Mouse (Mus musculus) forebrain, embryonic 14.5 days (tissue): ENCODE measurements around the gene Satb2. TPM values are rescaled to one million over a fixed set of nuclear protein-coding genes. Genes with fewer than 3 reads are reported as not detected.

Experiments used
- ATAC-seq: fragments of 200-750 bp; cut with Nextera tagmentation; 2 replicates; pipeline ENCODE4 v1.8.0; 2017; ENCODE audit warnings: mild to moderate bottlenecking, moderate library complexity
- DNase-seq: peaks from one replicate; pipeline ENCODE4 v3.0.0-alpha.2; 2015; ENCODE audit warnings: low spot score
- H3K27ac ChIP-seq: fragments of 300-500 bp; sonication (generic); 2 replicates; pipeline ENCODE4 v1.5.1; 2014; ENCODE audit warnings: low read depth, mild to moderate bottlenecking, control low read depth, low read length, moderate library complexity
- H3K27me3 ChIP-seq: fragments of 300-500 bp; sonication (generic); replicated peaks from 2 replicates; pipeline ENCODE4 v1.6.1; 2014; ENCODE audit warnings: low read length, control low read depth, mixed read lengths; ENCODE audit not compliant: control insufficient read depth, insufficient read depth
- H3K36me3 ChIP-seq: fragments of 300-500 bp; sonication (generic); 2 replicates; pipeline ENCODE4 v1.6.1; 2014; ENCODE audit warnings: low read length, control low read depth; ENCODE audit not compliant: control insufficient read depth, insufficient read depth
- H3K4me1 ChIP-seq: fragments of 300-500 bp; sonication (generic); 2 replicates; pipeline ENCODE4 v1.6.1; 2014; ENCODE audit warnings: antibody characterized with exemption, low read length, control low read depth; ENCODE audit not compliant: control insufficient read depth, insufficient read depth
- H3K4me2 ChIP-seq: fragments of 300-500 bp; sonication (generic); 2 replicates; pipeline ENCODE4 v1.6.1; 2014; ENCODE audit warnings: mild to moderate bottlenecking, control low read depth, low read length
- H3K4me3 ChIP-seq: fragments of 300-500 bp; sonication (generic); 2 replicates; pipeline ENCODE4 v1.5.1; 2014; ENCODE audit warnings: low read depth, low read length, control low read depth
- H3K9ac ChIP-seq: fragments of 300-500 bp; sonication (generic); 2 replicates; pipeline ENCODE4 v1.6.1; 2014; ENCODE audit warnings: mild to moderate bottlenecking, low read length, control low read depth, moderate library complexity
- H3K9me3 ChIP-seq: fragments of 300-500 bp; sonication (generic); replicated peaks from 2 replicates; pipeline ENCODE4 v1.6.1; 2016; ENCODE audit warnings: low read length, control low read depth, mixed read lengths; ENCODE audit not compliant: control insufficient read depth
- WGBS: fragments of 180-500 bp; shearing (Covaris S2); extraction: QIAGEN DNeasy Blood & Tissue Kit; methylation state at CpG from one replicate; pipeline ENCODE4 v1.1.7; 2014; 5-methylcytosine and 5-hydroxymethylcytosine counted together
- polyA plus RNA-seq: library from polyadenylated mRNA; unstranded; fragments of >200 nt; fragmentation: Nextera tagmentation; extraction: Ambion mirVana; gene quantifications from 2 replicates; pipeline ENCODE4 v1.2.1, GENCODE M21; 2014

Gene Satb2
- polyA plus RNA-seq, 1 experiment from 2014 or later = 20.1 TPM

DNA sequence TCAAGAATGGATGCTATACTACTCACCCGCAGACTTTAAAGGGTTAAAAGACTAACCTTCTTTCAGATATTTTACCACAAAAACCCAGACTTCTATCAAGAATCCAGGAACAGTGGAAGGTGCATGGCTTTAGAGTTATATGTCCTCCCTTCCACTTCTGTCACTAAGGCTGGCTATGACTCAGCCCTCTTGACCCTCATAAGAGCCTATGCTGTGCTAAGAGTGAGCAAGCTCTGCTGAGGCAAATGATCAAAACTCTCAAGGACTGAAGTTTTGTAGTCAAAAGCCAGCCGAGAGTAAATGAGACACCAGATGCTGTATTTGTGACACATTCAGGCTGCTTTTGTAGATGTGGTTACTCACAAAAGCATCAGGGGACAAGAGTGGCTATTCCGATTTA is 81.8 kb downstream of the Satb2 start:
- H3K36me3 ChIP-seq = peaks cover 10% of the 10 kb centered on the region; the same call in 1 of the 2 replicates
- H3K4me2 ChIP-seq = no peak overlapping the region
- H3K27ac ChIP-seq = no peak overlapping the region
- no peak overlapping the region for H3K4me3 ChIP-seq
- 83% methylated on average over 3 of the region's 3 CpGs for WGBS
- H3K4me1 ChIP-seq = no peaks in the 10 kb centered on the region; the same call in 1 of the 2 replicates
- no peaks in the 10 kb centered on the region for H3K9me3 ChIP-seq
- DNase-seq (no peak), ATAC-seq (no peak)
- H3K9ac ChIP-seq = no peak overlapping the region
- no peaks in the 10 kb centered on the region for H3K27me3 ChIP-seq

DNA sequence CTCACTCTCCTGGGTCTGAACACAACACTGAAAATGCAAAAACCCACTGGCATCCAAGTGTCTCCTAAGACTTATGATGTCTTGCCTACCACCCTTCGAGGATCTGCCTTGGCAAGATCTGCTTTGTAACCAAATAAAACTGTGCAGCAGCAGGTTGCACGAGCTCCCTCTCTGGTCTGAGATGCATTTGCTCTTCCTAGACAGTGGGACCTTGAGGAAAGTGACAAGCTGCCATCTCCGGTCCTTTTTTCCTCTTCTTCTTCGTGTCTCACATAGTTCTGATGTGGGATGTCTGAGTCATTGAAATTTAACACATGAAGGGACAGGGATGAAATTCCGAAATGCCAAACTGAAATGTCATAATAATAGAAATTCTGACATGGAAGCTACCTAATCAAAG is 85.7 kb downstream of the Satb2 start:
- 91% methylated on average over 5 of the region's 5 CpGs for WGBS
- no peak overlapping the region for H3K9ac ChIP-seq
- DNase-seq (no peak), ATAC-seq (no peak)
- no peak overlapping the region for H3K4me2 ChIP-seq
- H3K9me3 ChIP-seq = no peaks in the 10 kb centered on the region
- no peaks in the 10 kb centered on the region for H3K4me1 ChIP-seq
- no peak overlapping the region for H3K4me3 ChIP-seq
- no peak overlapping the region for H3K27ac ChIP-seq
- no peaks in the 10 kb centered on the region for H3K27me3 ChIP-seq
- peaks cover 10% of the 10 kb centered on the region; the same call in 1 of the 2 replicates for H3K36me3 ChIP-seq

DNA sequence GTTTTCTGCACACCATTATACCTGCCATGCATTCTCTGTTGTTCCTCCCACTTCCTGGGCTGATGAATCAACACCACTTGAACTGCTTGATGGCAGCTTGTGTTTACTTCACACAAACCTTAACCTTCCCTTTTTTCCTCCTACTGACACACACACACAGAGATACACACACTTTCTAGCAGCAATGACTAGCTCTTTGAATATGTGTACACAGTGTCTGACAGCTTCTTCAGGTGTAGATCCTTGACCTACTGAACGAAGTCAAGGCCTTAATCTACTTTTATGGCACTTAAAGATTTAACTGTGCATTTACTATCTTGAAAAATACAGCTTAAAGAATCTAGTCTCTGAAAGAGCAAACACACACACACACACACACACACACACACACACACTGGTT is 89.5 kb downstream of the Satb2 start:
- Histone ChIP-seq H3K27ac (no peak overlapping the region), H3K27me3 (no peaks in the 10 kb centered on the region), H3K4me3 (no peak overlapping the region), H3K9me3 (no peaks in the 10 kb centered on the region), H3K36me3 (no peaks in the 10 kb centered on the region), H3K4me1 (no peaks in the 10 kb centered on the region), H3K9ac (no peak overlapping the region), H3K4me2 (no peak overlapping the region)
- no peak for DNase-seq
- no peak for ATAC-seq
- WGBS = 93% methylated on average over 1 of the region's 1 CpGs

DNA sequence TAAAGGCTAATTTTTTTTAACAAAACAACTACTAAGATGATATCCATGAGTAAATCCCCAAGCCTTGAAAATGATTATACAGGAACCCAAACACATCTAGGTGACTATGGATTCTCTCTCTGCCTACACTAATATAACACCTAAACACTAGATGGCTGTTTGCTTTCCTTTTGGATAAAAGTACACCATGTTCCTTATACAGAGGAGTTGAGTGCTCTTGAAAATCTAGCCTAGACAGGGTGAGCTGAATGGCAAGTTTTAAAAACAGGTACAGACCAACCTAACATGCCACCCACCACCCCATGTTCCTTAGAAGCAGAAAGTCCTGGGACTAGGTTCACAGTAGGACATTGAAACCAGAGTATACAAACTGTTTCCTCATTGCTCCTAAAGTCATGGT is 90.9 kb downstream of the Satb2 start:
- DNase-seq (no peak), ATAC-seq (no peak)
- H3K9ac ChIP-seq = no peak overlapping the region
- H3K36me3 ChIP-seq = no peaks in the 10 kb centered on the region
- H3K27me3 ChIP-seq = no peaks in the 10 kb centered on the region
- H3K9me3 ChIP-seq = no peaks in the 10 kb centered on the region
- no peaks in the 10 kb centered on the region for H3K4me1 ChIP-seq
- H3K27ac ChIP-seq = no peak overlapping the region
- H3K4me3 ChIP-seq = no peak overlapping the region
- H3K4me2 ChIP-seq = no peak overlapping the region

DNA sequence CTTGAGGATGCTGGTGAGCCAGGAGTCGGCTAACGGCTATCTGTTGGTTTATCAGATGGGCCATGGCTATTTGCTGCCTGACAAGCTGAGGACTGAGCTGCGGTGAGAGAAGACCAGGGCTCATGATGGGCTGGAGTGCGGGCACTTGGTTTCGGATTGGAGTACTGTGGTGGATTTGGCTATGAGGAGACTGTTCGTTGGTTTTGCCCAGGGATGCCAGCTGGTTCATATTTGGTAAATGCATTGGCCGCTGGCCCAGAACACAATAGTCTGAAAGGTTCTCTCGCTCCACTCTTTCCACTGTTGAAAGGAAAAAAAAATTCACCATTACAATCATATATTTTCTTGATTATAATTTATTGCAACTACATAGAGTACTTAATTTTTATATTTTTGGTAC is 107.0 kb downstream of the Satb2 start:
- no peak for ATAC-seq
- no peak for DNase-seq

DNA sequence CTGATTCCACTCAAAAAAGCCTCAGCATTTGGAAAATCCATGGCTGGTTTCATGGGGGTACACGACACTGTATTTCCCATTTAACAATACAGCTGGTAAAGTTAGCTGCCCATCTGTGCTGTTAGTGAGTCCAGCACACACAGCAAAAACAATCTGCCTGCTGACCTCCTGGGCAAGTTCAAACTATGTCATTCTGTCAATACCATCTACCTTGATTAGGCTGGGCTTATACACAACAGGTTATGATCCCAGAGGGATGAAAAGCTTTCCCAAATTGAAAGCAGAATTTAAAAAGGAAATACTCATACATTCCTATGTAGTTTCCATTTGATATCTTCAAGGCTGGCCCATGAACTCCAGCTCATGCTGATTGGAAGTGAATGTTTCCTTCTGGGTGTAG is 113.2 kb downstream of the Satb2 start:
- no peaks in the 10 kb centered on the region for H3K9me3 ChIP-seq
- H3K27ac ChIP-seq = no peak overlapping the region
- no peak for ATAC-seq
- WGBS = 66% methylated on average over 1 of the region's 1 CpGs
- no peak overlapping the region for H3K9ac ChIP-seq
- no peaks in the 10 kb centered on the region for H3K4me1 ChIP-seq
- no peaks in the 10 kb centered on the region for H3K36me3 ChIP-seq
- H3K27me3 ChIP-seq = no peaks in the 10 kb centered on the region
- no peak for DNase-seq
- H3K4me3 ChIP-seq = no peak overlapping the region
- no peak overlapping the region for H3K4me2 ChIP-seq

More for the DNA sequence above, 107.0 kb downstream of the Satb2 start:
- WGBS = 88% methylated on average over 8 of the region's 8 CpGs
- no peak overlapping the region for H3K4me3 ChIP-seq
- no peaks in the 10 kb centered on the region for H3K4me1 ChIP-seq
- H3K9ac ChIP-seq = no peak overlapping the region
- H3K36me3 ChIP-seq = 0 out of 2 replicates have a peak, but pooled peaks cover 3% of the 10 kb centered on the region
- no peaks in the 10 kb centered on the region for H3K9me3 ChIP-seq
- H3K27me3 ChIP-seq = no peaks in the 10 kb centered on the region
- no peak overlapping the region for H3K27ac ChIP-seq
- H3K4me2 ChIP-seq = no peak overlapping the region

DNA sequence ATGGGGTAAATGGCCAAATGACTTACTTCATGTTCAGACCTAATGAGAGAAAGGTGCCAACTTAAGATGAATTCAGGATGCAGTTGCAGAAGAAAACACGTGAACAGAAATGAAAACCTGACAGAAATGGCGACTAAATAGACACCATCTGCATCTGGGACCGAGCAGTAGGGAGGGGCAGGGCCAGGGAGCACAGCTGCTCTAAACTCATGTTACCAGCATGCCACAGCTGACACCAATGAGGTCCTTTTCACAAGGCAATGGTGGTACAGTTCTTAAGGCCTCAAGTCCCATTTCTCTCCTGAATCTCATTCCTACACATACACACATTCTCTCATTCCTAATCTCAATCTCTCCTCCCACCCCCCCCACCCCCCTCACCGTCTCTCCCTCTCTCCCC is 115.7 kb downstream of the Satb2 start:
- H3K4me2 ChIP-seq = no peak overlapping the region
- ATAC-seq (no peak), DNase-seq (no peak)
- H3K27me3 ChIP-seq = no peaks in the 10 kb centered on the region
- H3K4me1 ChIP-seq = no peaks in the 10 kb centered on the region
- WGBS = 66% methylated on average over 4 of the region's 4 CpGs
- no peaks in the 10 kb centered on the region for H3K9me3 ChIP-seq
- H3K4me3 ChIP-seq = no peak overlapping the region
- H3K27ac ChIP-seq = no peak overlapping the region
- H3K9ac ChIP-seq = no peak overlapping the region
- H3K36me3 ChIP-seq = no peaks in the 10 kb centered on the region

DNA sequence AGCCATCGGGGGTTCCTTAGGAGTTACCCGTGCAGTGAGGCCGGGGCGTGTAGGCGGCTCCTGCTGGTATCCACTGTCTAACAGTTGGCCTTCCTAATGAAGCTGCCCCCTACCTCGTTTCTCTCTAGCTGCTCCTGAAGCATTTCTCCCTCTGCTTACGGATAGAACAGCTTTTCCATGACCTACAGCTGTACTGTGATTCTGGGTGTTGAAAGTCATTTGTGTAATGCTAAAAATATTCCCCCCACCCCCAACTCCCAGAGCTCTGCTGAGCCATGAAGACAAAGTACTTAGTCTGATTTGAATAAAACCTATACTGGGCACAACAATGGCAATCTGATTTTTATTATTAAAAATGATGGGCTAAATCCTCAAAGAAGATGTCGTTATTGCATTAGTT is 121.2 kb downstream of the Satb2 start:
- DNase-seq = no peak
- Histone ChIP-seq H3K27me3 (no peaks in the 10 kb centered on the region), H3K4me3 (no peak overlapping the region), H3K4me1 (no peaks in the 10 kb centered on the region), H3K9me3 (no peaks in the 10 kb centered on the region), H3K27ac (no peak overlapping the region), H3K4me2 (no peak overlapping the region), H3K36me3 (no peaks in the 10 kb centered on the region), H3K9ac (no peak overlapping the region)
- no peak for ATAC-seq
- WGBS = 75% methylated on average over 8 of the region's 8 CpGs

DNA sequence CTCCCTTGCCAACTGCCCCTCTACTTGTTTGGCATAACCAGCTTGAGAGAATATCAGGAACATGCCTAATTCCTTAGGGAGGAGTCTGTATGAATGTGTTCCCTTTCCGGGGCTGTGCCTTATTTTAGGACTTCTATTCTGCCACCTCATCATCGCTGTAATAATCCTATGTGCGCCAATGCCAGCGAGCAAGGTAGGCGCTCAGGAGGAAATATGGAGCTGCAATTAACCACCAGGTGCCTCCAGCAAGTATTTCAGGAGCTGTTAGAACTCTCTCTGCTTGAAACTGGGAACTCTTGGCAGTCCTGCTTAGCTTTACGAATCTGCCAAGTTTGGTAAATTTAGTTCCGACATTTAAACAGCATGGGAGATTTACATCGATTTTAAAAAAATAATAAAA is 128.0 kb downstream of the Satb2 start:
- 0 out of 2 replicates have a peak, but pooled peaks cover 3% of the 10 kb centered on the region for H3K36me3 ChIP-seq
- DNase-seq (no peak), ATAC-seq (no peak)
- no peak overlapping the region for H3K4me3 ChIP-seq
- H3K9ac ChIP-seq = no peak overlapping the region
- H3K4me1 ChIP-seq = no peaks in the 10 kb centered on the region
- H3K4me2 ChIP-seq = no peak overlapping the region
- no peaks in the 10 kb centered on the region for H3K9me3 ChIP-seq
- H3K27me3 ChIP-seq = no peaks in the 10 kb centered on the region
- WGBS = 94% methylated on average over 8 of the region's 8 CpGs
- H3K27ac ChIP-seq = no peak overlapping the region
